Mouse (Mus musculus) neural tube, embryonic 12.5 days (tissue): ENCODE measurements around the gene Pdhx. TPM values are rescaled to one million over a fixed set of nuclear protein-coding genes. Genes with fewer than 3 reads are reported as not detected.

ENCODE experiments used
- ATAC-seq: fragments of 200-750 bp; cut with Nextera tagmentation; 2 replicates; pipeline ENCODE4 v1.8.0; 2017; ENCODE audit warnings: low read depth, mild to moderate bottlenecking, moderate TSS enrichment, moderate library complexity; ENCODE audit not compliant: low FRiP score
- H3K27ac ChIP-seq: fragments of 300-500 bp; sonication (generic); 2 replicates; pipeline ENCODE4 v1.5.1; 2016
- H3K27me3 ChIP-seq: fragments of 300-500 bp; sonication (generic); replicated peaks from 2 replicates; pipeline ENCODE4 v1.6.1; 2016; ENCODE audit warnings: mild to moderate bottlenecking
- H3K36me3 ChIP-seq: fragments of 300-500 bp; sonication (generic); 2 replicates; pipeline ENCODE4 v1.6.1; 2016; ENCODE audit warnings: mild to moderate bottlenecking
- H3K4me1 ChIP-seq: fragments of 300-500 bp; sonication (generic); 2 replicates; pipeline ENCODE4 v1.6.1; 2016
- H3K4me2 ChIP-seq: fragments of 300-500 bp; sonication (generic); replicated peaks from 2 replicates; pipeline ENCODE4 v1.6.1; 2016; ENCODE audit warnings: mild to moderate bottlenecking
- H3K4me3 ChIP-seq: fragments of 300-500 bp; sonication (generic); 2 replicates; pipeline ENCODE4 v1.5.1; 2016
- H3K9ac ChIP-seq: fragments of 300-500 bp; sonication (generic); 2 replicates; pipeline ENCODE4 v1.6.1; 2016; ENCODE audit warnings: mild to moderate bottlenecking
- H3K9me3 ChIP-seq: fragments of 300-500 bp; sonication (generic); 2 replicates; pipeline ENCODE4 v1.6.1; 2016; ENCODE audit warnings: mild to moderate bottlenecking
- WGBS: fragments of 180-500 bp; shearing (Covaris S2); methylation state at CpG from one replicate; pipeline ENCODE4 v1.1.7; 2016; 5-methylcytosine and 5-hydroxymethylcytosine counted together
- polyA plus RNA-seq: library from polyadenylated mRNA; unstranded; fragments of >200 nt; fragmentation: Nextera tagmentation; extraction: Ambion mirVana; gene quantifications from 2 replicates; pipeline ENCODE4 v1.2.1, GENCODE M21; 2016

Pdhx gene
- polyA plus RNA-seq, 1 experiment from 2014 or later = 53.9 TPM

DNA sequence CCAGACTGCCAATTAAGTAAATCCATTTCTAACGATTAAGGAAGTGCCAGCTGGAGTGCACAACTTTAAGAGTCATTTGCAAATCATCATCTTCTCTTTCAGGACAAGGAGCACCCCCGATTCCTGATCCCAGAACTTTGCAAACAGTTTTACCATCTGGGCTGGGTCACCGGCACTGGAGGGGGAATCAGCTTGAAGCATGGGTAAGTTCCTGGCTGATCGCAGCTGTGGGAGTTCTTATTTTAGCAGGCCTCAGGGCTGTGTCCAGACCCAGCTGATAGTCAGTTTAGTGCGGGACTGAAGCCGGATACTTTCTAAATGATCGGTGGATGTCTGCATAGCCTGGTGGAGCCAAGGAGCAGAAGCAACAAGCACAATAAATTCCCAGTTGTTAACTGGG, 9.5 kb upstream of the Pdhx start:
- 82% methylated on average over 7 of the region's 7 CpGs for WGBS
- Histone ChIP-seq H3K4me3 (no peak overlapping the region), H3K9ac (no peak overlapping the region), H3K36me3 (peaks cover 8% of the 10 kb centered on the region; the same call in 1 of the 2 replicates), H3K27me3 (no peaks in the 10 kb centered on the region), H3K9me3 (no peaks in the 10 kb centered on the region), H3K4me1 (no peaks in the 10 kb centered on the region), H3K27ac (no peak overlapping the region), H3K4me2 (no peak overlapping the region)
- no peak for ATAC-seq

DNA sequence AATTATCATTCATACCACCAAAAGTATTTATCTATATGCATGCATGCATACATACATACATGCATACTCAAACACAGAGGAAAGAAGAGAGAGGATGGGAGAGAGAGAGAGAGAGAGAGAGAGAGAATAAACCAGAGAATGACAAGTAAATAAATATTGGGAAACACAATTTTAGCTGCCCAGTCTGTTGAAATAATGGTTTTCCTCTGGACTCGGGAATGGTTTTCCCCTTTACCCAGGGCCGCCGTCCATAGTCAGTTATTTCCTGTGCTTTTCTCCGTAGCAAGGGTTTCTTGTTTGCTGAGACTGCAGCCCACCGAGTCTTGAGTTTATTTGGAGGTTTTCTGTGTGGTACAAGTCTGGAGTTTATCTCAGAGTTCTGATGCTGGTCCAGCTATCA, 8.4 kb upstream of the Pdhx start:
- H3K4me3 ChIP-seq = no peak overlapping the region
- no peaks in the 10 kb centered on the region for H3K27me3 ChIP-seq
- no peak for ATAC-seq
- no peak overlapping the region for H3K9ac ChIP-seq
- no peak overlapping the region for H3K4me2 ChIP-seq
- 86% methylated on average over 5 of the region's 5 CpGs for WGBS
- H3K27ac ChIP-seq = no peak overlapping the region
- no peaks in the 10 kb centered on the region for H3K4me1 ChIP-seq
- 0 out of 2 replicates have a peak, but pooled peaks cover 3% of the 10 kb centered on the region for H3K36me3 ChIP-seq
- no peaks in the 10 kb centered on the region for H3K9me3 ChIP-seq

DNA sequence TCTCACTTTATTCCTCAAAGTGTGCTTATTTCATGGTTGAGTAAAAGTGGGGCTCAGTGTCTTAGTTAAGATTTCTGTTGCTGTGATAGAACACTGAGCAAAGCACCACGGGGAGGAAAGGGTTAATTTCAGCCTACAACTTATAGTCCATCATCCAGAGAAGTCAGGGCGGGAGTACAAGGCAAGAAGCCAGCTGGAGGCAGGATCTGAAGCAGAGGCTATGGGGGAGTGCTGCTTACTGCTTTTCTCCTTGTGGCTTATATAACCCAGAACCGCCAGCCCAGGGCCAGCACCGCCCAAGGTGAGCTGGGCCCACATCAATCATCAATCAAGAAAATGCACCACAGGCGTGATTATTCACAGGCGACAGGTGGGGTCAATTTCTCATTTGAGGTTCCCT, 7.8 kb upstream of the Pdhx start:
- Histone ChIP-seq H3K27me3 (no peaks in the 10 kb centered on the region), H3K9me3 (no peaks in the 10 kb centered on the region), H3K4me3 (no peak overlapping the region), H3K4me1 (no peaks in the 10 kb centered on the region), H3K4me2 (no peak overlapping the region), H3K27ac (no peak overlapping the region), H3K36me3 (0 out of 2 replicates have a peak, but pooled peaks cover 3% of the 10 kb centered on the region), H3K9ac (no peak overlapping the region)
- no peak for ATAC-seq
- 72% methylated on average over 6 of the region's 6 CpGs for WGBS

DNA sequence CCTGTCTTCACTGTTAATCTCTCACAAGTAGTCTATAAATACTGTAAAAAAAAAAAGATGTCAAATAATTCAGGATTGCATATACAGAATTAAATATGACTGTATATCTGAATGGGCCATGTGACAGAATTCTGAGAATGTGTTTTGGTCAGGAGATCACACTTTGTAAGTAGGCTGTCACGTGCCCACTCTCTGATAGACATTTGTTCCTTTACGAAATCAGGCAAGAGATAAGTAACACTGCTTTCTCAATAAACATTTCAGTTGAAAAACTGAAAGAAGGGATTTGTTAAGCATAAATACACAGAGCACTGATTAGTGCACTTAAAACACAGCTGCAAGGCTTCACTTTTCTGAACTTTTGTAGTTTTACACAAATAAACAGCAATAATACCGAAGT, 2.7 kb downstream of the Pdhx start:
- H3K4me2 ChIP-seq = no peak overlapping the region
- peaks cover 11% of the 10 kb centered on the region for H3K4me1 ChIP-seq
- no peaks in the 10 kb centered on the region for H3K36me3 ChIP-seq
- no peak for ATAC-seq
- WGBS = 85% methylated on average over 3 of the region's 3 CpGs
- no peak overlapping the region for H3K4me3 ChIP-seq
- H3K9me3 ChIP-seq = no peaks in the 10 kb centered on the region
- H3K9ac ChIP-seq = no peak overlapping the region
- no peaks in the 10 kb centered on the region for H3K27me3 ChIP-seq
- no peak overlapping the region for H3K27ac ChIP-seq

DNA sequence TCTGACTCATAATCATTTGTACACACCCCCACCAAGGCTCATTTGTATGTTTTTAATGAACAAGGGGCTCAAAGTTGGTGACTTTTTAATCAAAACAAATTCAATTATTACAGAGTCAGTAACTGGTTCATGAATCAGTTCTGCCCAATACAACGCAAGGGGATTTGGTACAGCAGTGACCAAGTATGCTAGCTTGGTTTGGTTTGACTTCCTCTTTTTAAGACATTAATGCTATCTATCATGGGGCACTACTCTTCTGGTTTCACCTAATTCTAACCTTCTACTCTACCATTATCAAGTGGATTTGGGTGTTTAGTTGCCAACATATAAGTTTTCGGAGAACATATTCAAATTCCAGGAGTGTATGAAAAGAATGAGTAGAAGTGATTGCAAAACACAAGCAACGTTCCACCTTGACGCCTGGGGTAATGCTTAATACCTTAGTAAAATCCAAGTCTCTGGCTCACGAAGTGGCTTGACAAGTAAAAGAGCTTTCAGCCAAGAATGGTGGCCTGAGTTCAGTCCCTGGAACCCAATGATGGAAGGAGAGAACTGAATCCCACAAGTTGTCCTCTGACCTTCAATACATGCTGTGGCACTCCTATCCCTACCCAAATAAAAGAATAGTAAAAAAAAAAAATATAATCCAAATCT, 3.4 kb downstream of the Pdhx start:
- Histone ChIP-seq H3K4me2 (no peak overlapping the region), H3K27me3 (no peaks in the 10 kb centered on the region), H3K9me3 (no peaks in the 10 kb centered on the region), H3K27ac (no peak overlapping the region), H3K36me3 (no peaks in the 10 kb centered on the region), H3K9ac (no peak overlapping the region), H3K4me3 (no peak overlapping the region), H3K4me1 (peaks cover 11% of the 10 kb centered on the region)
- WGBS = 97% methylated on average over 5 of the region's 5 CpGs
- no peak for ATAC-seq

DNA sequence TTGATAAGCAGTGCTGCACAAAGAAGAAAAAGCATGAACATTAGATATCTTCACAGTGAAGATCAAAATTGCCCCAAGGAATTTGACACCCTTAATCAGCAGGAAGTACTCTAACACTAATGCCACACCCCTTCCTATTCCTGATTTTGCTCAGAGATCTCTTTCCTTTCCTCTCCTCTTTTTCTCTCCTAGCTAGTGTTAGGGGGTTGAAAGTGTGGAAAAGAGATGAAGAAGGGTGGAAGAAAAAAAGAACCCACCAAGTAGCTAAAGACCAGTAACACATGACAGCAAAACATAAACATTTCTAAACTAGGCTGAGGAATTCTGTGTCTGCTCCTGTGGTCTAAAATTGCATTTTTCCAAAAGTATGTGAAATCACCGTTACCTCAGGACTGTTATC, 4.7 kb downstream of the Pdhx start:
- Histone ChIP-seq H3K27ac (no peak overlapping the region), H3K4me1 (peaks cover 11% of the 10 kb centered on the region), H3K4me3 (no peak overlapping the region), H3K9ac (no peak overlapping the region), H3K36me3 (no peaks in the 10 kb centered on the region), H3K9me3 (no peaks in the 10 kb centered on the region), H3K27me3 (no peaks in the 10 kb centered on the region), H3K4me2 (no peak overlapping the region)
- 93% methylated on average over 1 of the region's 1 CpGs for WGBS
- ATAC-seq = no peak

- peaks cover 11% of the 10 kb centered on the region for H3K4me1 ChIP-seq
- H3K36me3 ChIP-seq = no peaks in the 10 kb centered on the region
- H3K4me3 ChIP-seq = no peak overlapping the region
- H3K27me3 ChIP-seq = no peaks in the 10 kb centered on the region
- no peaks in the 10 kb centered on the region for H3K9me3 ChIP-seq
- 89% methylated on average over 2 of the region's 2 CpGs for WGBS
- no peak overlapping the region for H3K9ac ChIP-seq
- H3K27ac ChIP-seq = no peak overlapping the region
- no peak for ATAC-seq
- no peak overlapping the region for H3K4me2 ChIP-seq
These were observed 5.6 kb downstream of the Pdhx start for GRCm38 (mm10) chr2:103067552-103068207.

DNA sequence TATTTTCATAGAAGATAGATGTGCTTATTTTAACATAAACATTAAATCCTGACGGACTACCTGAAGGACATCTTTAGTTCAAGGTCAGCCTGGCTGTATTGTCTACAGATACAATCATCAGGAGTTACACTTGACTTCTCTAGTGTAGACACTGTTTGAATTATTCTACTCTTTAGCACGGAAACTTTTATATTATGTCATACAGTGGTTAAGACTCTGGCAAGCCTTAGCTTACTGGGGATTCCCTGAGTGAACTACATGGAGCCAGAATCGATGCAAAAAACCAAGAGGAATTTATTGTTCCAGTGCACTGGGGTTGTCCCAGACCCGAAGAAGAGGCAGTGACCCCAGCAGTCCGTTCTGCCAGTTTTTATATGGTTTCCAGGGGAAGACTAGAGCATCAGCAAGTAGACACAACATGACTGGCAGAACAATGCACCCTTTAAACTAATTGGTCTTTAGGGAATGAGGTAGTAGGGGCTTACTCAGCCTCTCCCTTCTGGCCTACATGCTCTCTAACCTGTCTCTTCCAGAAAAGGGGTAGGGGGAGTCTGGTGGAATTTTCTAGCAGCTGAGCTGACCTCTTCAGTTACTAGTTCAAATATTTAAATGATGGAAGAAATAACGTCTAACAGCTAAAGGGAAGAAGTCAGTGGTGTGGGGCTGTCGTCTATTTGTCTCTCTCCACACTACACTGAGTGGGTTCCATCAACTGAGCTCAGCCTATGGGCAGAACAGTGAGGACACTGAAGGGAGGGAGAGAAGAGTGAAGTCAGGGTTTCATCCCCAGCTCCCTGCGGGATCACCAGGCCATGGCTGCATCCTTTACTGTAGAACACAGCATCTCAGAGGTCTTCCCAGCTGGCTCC, 6.4 kb downstream of the Pdhx start:
- Histone ChIP-seq H3K27me3 (no peaks in the 10 kb centered on the region), H3K4me3 (no peak overlapping the region), H3K36me3 (no peaks in the 10 kb centered on the region), H3K9ac (no peak overlapping the region), H3K4me1 (peaks cover 5% of the 10 kb centered on the region), H3K27ac (no peak overlapping the region), H3K9me3 (no peaks in the 10 kb centered on the region), H3K4me2 (no peak overlapping the region)
- WGBS = 81% methylated on average over 8 of the region's 8 CpGs
- ATAC-seq = no peak

- Histone ChIP-seq H3K36me3 (no peaks in the 10 kb centered on the region), H3K9me3 (no peaks in the 10 kb centered on the region), H3K27ac (no peak overlapping the region), H3K4me2 (no peak overlapping the region), H3K4me1 (0 out of 2 replicates have a peak, but pooled peaks cover 2% of the 10 kb centered on the region), H3K4me3 (no peak overlapping the region), H3K27me3 (no peaks in the 10 kb centered on the region), H3K9ac (no peak overlapping the region)
- 38% methylated on average over 3 of the region's 3 CpGs for WGBS
- no peak for ATAC-seq
These were observed 10.4 kb downstream of the Pdhx start for GRCm38 (mm10) chr2:103062865-103063264.

GRCm38 (mm10) chr2:103058266-103058665, 15.0 kb downstream of the Pdhx start:
- Histone ChIP-seq H3K27ac (no peak overlapping the region), H3K4me3 (no peak overlapping the region), H3K4me1 (no peaks in the 10 kb centered on the region), H3K27me3 (no peaks in the 10 kb centered on the region), H3K9ac (no peak overlapping the region), H3K4me2 (no peak overlapping the region), H3K9me3 (no peaks in the 10 kb centered on the region), H3K36me3 (peaks cover 2% of the 10 kb centered on the region; the same call in 1 of the 2 replicates)
- WGBS = 91% methylated on average over 3 of the region's 3 CpGs
- no peak for ATAC-seq

GRCm38 (mm10) chr2:103055820-103056219, 17.5 kb downstream of the Pdhx start:
- Histone ChIP-seq H3K27ac (no peak overlapping the region), H3K27me3 (no peaks in the 10 kb centered on the region), H3K9ac (no peak overlapping the region), H3K36me3 (peaks cover 2% of the 10 kb centered on the region; the same call in 1 of the 2 replicates), H3K4me3 (no peak overlapping the region), H3K4me1 (no peaks in the 10 kb centered on the region), H3K9me3 (no peaks in the 10 kb centered on the region), H3K4me2 (no peak overlapping the region)
- no peak for ATAC-seq
- WGBS = 94% methylated on average over 6 of the region's 6 CpGs
